Mouse (Mus musculus): Measurements from ENCODE around the gene Tmem184b. TPM values are rescaled to one million over a fixed set of nuclear protein-coding genes. Genes with fewer than 3 reads are reported as not detected.

The Tmem184b gene
- total and polyA plus RNA-seq, 3 experiments, result 61.5 to 255 (median 66.3) TPM

Small RNA genes within 50 kb of the gene (microRNA-seq; reads per million reads assigned to microRNA genes)
- gene Mir1943, result 1.2 to 5.5 reads per million in 2 experiments

Other genes with a start within 250 kb of the Tmem184b start
- gene Sox10, start 238.3 kb downstream of the Tmem184b start, total RNA-seq (2021), result 1 to 10 TPM in 1 of 2 experiments, under 1 TPM in 1; 0.89 to 2.5 TPM
- gene Sox10, start 238.3 kb downstream of the Tmem184b start, polyA plus RNA-seq (2012; rRNA removed), result 3.9 and 5.5 TPM in 2 replicates
- gene Pick1, start 174.4 kb downstream of the Tmem184b start, total RNA-seq (2021), result 10 to 100 TPM; 14.6 to 18.5 TPM
- 17.4 and 19.7 TPM in 2 replicates for gene Pick1, start 174.4 kb downstream of the Tmem184b start, polyA plus RNA-seq (2012; rRNA removed)
- gene Gm49486, start 174.2 kb downstream of the Tmem184b start, total RNA-seq (2021), result not detected
- not detected in 2 replicates for gene Gm49486, start 174.2 kb downstream of the Tmem184b start, polyA plus RNA-seq (2012; rRNA removed)
- not detected for gene Slc16a8, start 148.8 kb downstream of the Tmem184b start, total RNA-seq (2021)
- gene Slc16a8, start 148.8 kb downstream of the Tmem184b start, polyA plus RNA-seq (2012; rRNA removed), result 0.07 and 0.61 TPM in 2 replicates
- under 1 TPM in 1 of 2 experiments, not detected in 1; 0.24 TPM for gene Baiap2l2, start 118.0 kb downstream of the Tmem184b start, total RNA-seq (2021)
- gene Baiap2l2, start 118.0 kb downstream of the Tmem184b start, polyA plus RNA-seq (2012; rRNA removed), result 1.5 and 8.5 TPM in 2 replicates
- gene Pla2g6, start 75.2 kb downstream of the Tmem184b start, total RNA-seq (2021), result 10 to 100 TPM; 26.1 to 30.6 TPM
- gene Pla2g6, start 75.2 kb downstream of the Tmem184b start, polyA plus RNA-seq (2012; rRNA removed), result 47.8 and 50.1 TPM in 2 replicates
- 1 to 10 TPM; 7.2 to 9.5 TPM for gene Maff, start 56.9 kb downstream of the Tmem184b start, total RNA-seq (2021)
- gene Maff, start 56.9 kb downstream of the Tmem184b start, polyA plus RNA-seq (2012; rRNA removed), result 3.2 and 3.4 TPM in 2 replicates
- gene Csnk1e, start 52.0 kb upstream of the Tmem184b start, total RNA-seq (2021), result 10 to 100 TPM; 74.6 to 87.7 TPM
- 59.2 and 65.3 TPM in 2 replicates for gene Csnk1e, start 52.0 kb upstream of the Tmem184b start, polyA plus RNA-seq (2012; rRNA removed)
- 1 to 10 TPM in 1 of 2 experiments, under 1 TPM in 1; 0.20 to 6.3 TPM for gene Kcnj4, start 101.7 kb upstream of the Tmem184b start, total RNA-seq (2021)
- gene Kcnj4, start 101.7 kb upstream of the Tmem184b start, polyA plus RNA-seq (2012; rRNA removed), result 0.36 and 3.8 TPM in 2 replicates
- gene Kdelr3, start 112.8 kb upstream of the Tmem184b start, total RNA-seq (2021), result 1 to 10 TPM; 1.9 to 4.1 TPM
- 2.9 and 3.1 TPM in 2 replicates for gene Kdelr3, start 112.8 kb upstream of the Tmem184b start, polyA plus RNA-seq (2012; rRNA removed)
- 100 to 1,000 TPM; 230 to 248 TPM for gene Ddx17, start 143.2 kb upstream of the Tmem184b start, total RNA-seq (2021)
- gene Ddx17, start 143.2 kb upstream of the Tmem184b start, polyA plus RNA-seq (2012; rRNA removed), result 245 and 257 TPM in 2 replicates
- 1 to 10 TPM in 1 of 2 experiments, under 1 TPM in 1; 0.86 to 2.0 TPM for gene Dmc1, start 201.5 kb upstream of the Tmem184b start, total RNA-seq (2021)
- 0.08 and 0.25 TPM in 2 replicates for gene Dmc1, start 201.5 kb upstream of the Tmem184b start, polyA plus RNA-seq (2012; rRNA removed)